Mouse (Mus musculus): Measurements from ENCODE around the gene Trpm3. TPM values are rescaled to one million over a fixed set of nuclear protein-coding genes. Genes with fewer than 3 reads are reported as not detected.

Trpm3 gene
- total RNA-seq, 1 experiment from 2014 or later: 1.1 TPM

- DNase-seq: peak; percentile 88
Measured at GRCm38 (mm10) chr19:22303952-22304655, 165.3 kb downstream of the Trpm3 start.

DNA sequence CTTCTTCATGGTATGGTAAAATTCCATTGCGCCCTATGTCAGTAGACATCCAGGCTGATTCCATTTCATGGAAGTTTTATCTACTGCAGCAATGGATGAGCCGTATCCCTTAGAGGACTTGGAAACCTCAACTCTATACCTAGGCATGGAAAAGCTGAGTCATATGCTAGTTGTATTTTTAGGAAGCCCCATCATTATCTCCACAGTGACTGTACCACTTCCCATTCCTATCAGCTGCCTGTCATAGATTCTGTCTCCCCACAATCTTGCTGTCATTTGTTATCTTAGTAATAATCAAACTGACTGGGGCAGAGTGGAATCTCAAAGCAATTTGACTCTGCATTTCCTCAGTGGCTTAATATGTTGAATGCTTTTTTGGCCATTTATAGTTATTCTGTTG is 169.2 kb downstream of the Trpm3 start:
- no peak for DNase-seq

GRCm38 (mm10) chr19:22317306-22317705 is 178.5 kb downstream of the Trpm3 start:
- DNase-seq: no peak

GRCm38 (mm10) chr19:22326813-22327212 is 188.0 kb downstream of the Trpm3 start:
- no peak for DNase-seq

DNA sequence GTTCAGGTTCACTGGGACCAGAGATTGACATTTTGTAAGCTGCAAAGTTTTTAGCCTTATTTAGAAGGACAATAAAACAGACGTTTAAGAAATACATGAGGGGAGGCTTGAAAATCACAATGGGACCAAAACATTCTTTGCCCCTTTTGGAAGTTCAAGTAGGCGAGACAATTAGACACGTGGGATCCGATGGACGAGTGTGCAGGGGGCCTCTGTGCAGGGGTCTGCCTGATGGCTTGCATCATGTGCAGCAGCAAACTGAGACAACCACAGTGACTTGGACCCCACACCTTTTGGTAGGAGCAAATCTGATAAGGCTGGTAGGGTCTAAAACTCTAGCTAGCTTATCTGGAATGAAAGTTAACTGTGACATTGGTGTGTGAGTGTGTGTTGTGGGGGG is 188.4 kb downstream of the Trpm3 start:
- no peak for DNase-seq

DNA sequence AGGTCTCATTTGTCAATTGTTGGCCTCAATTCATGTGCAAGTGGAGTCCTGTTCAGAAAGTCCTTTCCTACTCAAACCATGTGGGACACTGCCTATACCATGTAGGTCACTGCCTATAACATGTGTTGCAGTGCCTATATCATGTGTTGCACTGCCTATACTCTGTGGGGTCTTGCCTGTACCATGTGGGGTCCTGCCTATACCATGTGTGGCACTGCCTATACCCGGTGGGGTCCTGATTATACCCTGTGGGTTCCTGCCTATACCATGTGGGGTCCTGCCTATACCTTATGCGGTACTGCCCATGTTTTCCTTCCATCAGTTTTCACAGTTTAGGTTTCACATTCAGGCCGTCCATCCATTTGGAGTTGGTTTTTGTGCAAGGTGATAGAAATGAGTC is 197.4 kb downstream of the Trpm3 start:
- DNase-seq: no peak

DNA sequence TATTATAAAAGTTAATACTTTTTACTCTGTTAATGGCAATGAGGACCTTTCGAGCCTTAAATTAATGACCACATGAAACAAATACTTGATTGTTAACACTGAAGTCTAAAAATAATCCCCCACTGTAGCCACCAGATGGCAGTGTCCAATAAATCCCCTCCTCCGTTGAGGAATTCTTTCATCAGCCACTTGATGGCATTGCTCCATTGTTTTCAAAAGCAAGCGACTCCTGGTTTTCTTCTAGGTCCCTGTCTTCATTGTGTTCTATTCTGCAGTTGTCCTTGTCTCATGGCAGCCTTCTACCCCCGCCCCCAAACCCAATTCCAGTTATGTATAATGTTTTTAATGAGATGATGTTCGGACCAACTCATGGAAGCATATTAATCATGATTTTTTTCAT is 198.6 kb downstream of the Trpm3 start:
- DNase-seq: peak; percentile 61

DNA sequence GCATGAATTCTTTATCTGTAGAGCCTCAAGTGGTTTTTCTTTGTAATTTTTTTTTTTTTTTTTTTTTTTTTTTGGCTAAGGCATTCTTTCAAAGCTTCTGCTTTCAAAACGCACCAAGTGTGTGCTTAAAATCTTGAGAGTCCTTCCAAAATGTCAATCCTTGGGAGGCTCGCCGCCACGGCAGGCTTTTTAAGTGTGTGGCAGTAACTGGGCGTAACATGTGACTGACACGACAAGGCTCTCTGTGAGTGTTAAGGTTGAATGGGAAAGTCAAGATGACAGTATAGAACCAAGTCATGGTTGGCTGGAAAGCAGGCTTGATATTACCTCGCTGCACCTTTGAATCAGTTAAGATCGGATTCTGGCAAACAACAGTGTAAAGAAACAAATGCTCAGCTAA is 200.1 kb downstream of the Trpm3 start:
- DNase-seq: no peak

GRCm38 (mm10) chr19:22354037-22354541 is 215.2 kb downstream of the Trpm3 start:
- no peak for DNase-seq

DNA sequence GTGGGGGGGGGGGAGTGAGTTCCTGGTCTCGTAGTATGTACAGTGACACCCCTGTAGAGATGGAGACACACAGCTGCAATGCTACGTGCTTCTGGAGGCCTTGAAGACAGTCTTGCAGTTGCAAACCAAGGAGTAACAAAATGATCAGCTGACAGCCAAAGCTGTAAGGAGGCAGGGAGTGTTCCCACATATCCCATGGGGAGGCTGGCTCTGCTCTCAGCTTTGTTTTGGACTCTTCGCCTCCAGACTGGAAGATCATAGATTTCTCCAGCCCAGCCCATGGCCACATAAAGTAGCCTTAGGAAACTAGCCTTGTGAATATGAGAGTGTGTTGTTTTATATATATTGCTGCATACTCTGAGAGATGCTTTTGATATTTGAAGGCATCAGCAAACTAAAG is 248.0 kb downstream of the Trpm3 start:
- DNase-seq: no peak

DNA sequence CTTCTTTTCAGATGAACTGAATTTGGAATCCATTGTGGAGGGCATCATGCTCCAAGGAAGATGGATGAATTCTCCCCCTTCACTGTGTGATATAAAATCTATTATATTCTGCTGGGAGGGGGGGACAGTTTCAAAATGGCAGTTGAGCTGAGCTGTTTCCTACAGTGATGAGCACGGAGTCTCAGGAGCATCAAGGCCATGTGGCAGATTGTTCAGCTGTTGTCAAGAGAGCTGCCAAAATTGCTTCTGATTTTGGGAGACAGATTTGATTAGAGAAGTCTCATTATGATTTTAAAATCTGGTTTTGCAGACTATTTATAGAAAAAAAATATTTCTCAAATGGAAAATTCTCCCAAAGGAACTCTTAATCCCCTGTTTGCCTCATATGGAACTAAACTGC is 255.9 kb downstream of the Trpm3 start:
- no peak for DNase-seq

- no peak for DNase-seq
Measured at GRCm38 (mm10) chr19:22404049-22404448, 265.2 kb downstream of the Trpm3 start.

- DNase-seq: no peak
Measured at GRCm38 (mm10) chr19:22418239-22418638, 279.4 kb downstream of the Trpm3 start.

GRCm38 (mm10) chr19:22437207-22437606 is 298.4 kb downstream of the Trpm3 start:
- no peak for DNase-seq

DNA sequence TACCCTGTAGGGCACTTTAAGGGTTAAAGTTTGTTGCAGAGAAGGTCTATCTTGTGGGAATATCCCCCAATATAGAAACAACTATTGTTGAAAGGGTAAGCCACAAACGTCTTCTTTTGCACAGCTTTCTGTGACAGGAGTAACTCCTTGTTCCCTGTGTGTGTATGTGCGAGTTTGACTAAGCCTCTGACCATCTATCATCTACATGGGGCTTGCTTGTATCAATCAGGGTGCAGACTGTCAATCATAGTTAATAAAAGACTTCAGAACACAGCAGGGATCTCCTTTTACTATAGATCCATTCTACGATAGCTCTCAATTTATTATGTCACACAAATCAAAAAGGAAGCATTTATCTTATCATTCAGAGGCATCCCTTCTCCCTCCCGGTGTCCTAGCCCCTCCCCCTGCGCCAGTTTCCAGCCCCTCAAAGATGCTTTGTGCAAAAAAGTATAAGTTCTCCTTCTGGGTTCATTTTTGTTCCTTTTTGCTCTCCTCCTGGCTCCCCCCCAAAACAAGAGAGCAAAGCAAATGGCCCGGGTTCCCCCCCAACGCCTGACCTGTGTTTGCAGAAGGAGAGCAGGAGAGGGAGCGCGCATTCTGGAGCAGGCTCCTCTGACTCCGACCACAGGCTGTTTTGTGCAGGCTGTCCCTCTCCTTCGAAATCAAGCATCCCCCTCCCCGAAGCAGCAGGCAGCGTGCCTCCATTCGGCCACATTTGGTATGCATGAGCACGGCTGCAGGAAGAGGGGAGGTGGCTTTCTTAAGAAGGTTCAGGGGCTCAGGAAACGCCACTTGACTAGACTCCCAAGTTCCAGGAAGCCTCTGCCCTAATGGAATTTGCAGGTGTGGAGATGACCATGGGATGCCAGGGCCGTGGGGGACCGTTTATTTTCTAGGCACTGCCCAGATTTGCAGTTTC is 308.8 kb downstream of the Trpm3 start:
- DNase-seq: no peak

GRCm38 (mm10) chr19:22448340-22449288 is 309.8 kb downstream of the Trpm3 start:
- no peak for DNase-seq

- DNase-seq: no peak
Measured at GRCm38 (mm10) chr19:22451290-22451689, 312.4 kb downstream of the Trpm3 start.

- DNase-seq: no peak
Measured at GRCm38 (mm10) chr19:22456935-22457334, 318.1 kb downstream of the Trpm3 start.

DNA sequence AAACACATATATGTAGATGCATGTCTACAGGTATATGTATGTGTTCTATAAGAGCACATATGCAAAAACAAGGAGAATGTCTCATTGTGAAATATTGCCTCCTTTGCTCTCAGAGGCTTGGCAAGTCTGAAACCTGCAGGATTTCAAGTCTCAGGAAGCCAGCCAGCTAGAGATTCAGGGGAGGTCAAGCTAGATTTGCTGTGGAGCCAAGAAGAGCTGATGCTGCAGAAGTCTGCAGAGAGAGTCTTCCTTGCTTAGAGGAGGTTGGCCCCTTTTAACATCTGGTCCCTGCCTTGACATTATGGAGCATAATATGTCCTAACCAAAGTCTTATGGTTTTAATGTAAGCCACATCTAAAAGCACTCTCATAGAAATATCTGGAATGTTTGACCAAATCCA is 323.2 kb downstream of the Trpm3 start:
- DNase-seq: no peak

DNA sequence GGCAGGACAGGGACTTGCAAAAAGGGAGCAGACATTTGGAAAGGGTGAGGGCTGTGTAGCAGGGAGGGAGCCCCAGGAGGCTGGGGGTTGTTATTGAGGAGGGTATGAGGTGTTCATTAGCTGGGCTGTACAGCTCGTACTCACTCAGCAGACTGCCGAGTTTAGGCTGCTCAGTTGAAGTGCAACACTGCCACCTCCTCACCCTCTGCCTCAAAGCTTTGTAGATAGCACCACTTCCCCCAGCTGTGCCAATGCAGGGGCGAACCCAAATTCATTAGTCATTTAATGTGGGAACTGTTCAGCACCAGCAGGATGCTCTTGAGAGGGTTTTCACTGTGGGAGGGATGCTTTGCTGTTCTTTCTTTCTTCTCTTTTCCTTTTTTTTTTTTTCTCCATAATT is 324.7 kb downstream of the Trpm3 start:
- DNase-seq: no peak

DNA sequence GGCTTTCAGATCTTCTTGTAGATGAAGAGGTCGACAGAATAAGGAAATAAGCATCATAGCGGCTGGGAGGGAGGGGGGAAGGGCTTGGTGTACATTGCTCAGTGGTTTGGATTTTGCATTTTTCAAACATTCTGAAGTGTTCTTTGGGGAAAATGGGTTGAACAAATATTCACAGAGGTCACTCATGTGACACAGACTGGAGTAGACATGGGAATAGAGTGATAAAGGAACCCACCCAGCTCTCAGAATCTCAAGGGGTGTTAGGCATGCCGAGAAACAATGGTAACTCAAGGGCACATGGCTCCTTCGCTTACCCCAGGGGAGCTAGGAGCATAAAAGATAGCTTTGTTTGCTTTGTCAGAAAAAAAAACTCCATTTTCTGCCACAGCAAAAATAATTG is 330.8 kb downstream of the Trpm3 start:
- no peak for DNase-seq

DNA sequence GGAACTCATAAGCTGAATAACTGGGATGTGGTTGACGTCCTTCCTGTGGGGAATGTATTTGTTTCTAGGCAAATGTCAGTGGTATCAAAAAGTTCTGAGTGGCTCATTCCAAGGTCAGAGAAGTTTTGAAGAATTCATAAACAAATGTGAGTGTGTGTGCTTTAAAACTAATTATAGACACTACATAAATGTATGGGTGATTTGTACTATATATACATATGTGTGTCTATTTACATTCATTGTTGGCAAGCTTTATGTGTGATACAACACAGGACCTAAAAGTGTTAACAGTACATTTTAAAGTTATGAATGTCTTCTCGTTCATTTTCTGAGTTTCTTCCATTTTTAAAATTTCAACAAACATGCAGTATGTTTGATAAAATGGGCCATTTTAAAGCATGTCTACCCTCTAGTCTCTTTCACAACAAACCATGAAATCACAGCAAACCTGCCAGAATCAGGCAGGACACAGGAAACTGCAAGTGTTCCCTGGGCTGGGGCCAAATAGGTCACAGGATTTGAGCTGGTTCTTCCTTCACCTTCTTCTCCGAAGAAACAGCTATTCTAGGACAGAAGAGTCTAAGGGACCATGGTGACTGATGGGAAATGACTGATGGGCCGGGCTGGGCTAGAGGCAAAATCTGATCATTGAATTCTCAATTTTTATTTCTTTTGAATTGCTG is 334.3 kb downstream of the Trpm3 start:
- DNase-seq: peak; percentile 61

All from adrenal gland, postnatal 14 days (tissue).